Mouse (Mus musculus): ENCODE measurements around the gene Themis3. TPM values are rescaled to one million over a fixed set of nuclear protein-coding genes. Genes with fewer than 3 reads are reported as not detected.

Themis3 gene
- polyA plus RNA-seq, 1 experiment, result not detected

DNA sequence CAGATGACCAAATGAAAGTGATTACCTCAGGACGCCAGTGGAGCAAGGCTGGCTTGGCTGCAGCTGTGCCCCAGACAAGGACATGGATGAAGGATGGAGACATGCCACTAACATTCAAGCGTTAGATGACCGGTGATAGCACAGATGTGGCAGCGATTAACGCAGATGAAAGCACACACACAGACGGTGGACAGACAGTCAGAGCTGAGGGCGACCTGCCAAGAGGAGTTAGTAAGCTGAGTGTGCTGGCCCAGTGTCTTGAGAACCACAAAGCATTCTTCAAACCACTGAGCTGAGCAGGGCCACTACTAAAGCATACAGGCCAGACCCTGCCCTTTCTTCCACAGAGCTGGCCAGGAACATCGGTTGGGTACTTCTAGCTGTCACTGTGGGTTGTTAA is 89.5 kb downstream of the Themis3 start:
- Histone ChIP-seq H3K9me3 (ENCODE audit: control insufficient read depth, low read length) (no peaks in the 10 kb centered on the region), H3K27me3 (ENCODE audit: control insufficient read depth) (no peaks in the 10 kb centered on the region), H3K4me3 (replicated peaks) (no peak overlapping the region), H3K4me1 (ENCODE audit: control insufficient read depth) (no peaks in the 10 kb centered on the region; the same call in 1 of the 2 replicates), H3K36me3 (ENCODE audit: control insufficient read depth) (peaks cover 48% of the 10 kb centered on the region)
- no peak for TF ChIP-seq TAL1 (IDR thresholded peaks at IDR 0.05; ENCODE audit: low read length)
- TF ChIP-seq GATA1 (IDR thresholded peaks at IDR 0.05; ENCODE audit: low read length), result no peak

Other genes with a start within 250 kb of the Themis3 start
- gene Mtcl1, start 144.9 kb downstream of the Themis3 start, polyA plus RNA-seq (2012), result not detected in 2 replicates
- gene Rab12, start 74.9 kb downstream of the Themis3 start, polyA plus RNA-seq (2012), result 0.09 and 0.53 TPM in 2 replicates

Measured in erythroblast, embryonic 14.5 days (primary cell).